Mouse (Mus musculus): ENCODE measurements around the gene Pkd1l1.

- TF ChIP-seq CTCF (IDR thresholded peaks at IDR 0.05; ENCODE audit: low read depth, low read length) (no peak), EP300 (IDR thresholded peaks at IDR 0.05; ENCODE audit: insufficient read depth, low read depth, low read length) (no peak)
Measured at GRCm38 (mm10) chr11:8830551-8830950, 142.5 kb downstream of the Pkd1l1 start.

Measured in ES-Bruce4 (cell line).